Mouse (Mus musculus): ENCODE data around the gene Olfr679.
"Not testable (repeated sequence)": the region's sequence is repeated elsewhere in the genome, so short reads cannot be mapped to it uniquely, and the experiment has no call there.

The Olfr679 gene

GRCm38 (mm10) chr7:105080905-105081304 is at the start of gene Olfr679:
TSS of gene Olfr679 (plus strand) at chr7:105081205.
- in situ Hi-C loops (cut with MboI; ENCODE audit: low pct_unique_long_range_greater_than_20kb in 1 of 2, low sequenced_read_pairs in 2 of 2, unreplicated experiment in 1 of 2) = no loop called here

GRCm38 (mm10) chr7:105032398-105032797 is 48.6 kb upstream of the Olfr679 start, which contains the start of gene Olfr676:
TSS of gene Olfr676 (plus strand) at chr7:105032698.
- in situ Hi-C loops (cut with MboI; ENCODE audit: low pct_unique_long_range_greater_than_20kb in 1 of 2, low sequenced_read_pairs in 2 of 2, unreplicated experiment in 1 of 2) = no loop called here

GRCm38 (mm10) chr7:105033836-105034235 is 47.2 kb upstream of the Olfr679 start:
- in situ Hi-C loops (cut with MboI; ENCODE audit: low pct_unique_long_range_greater_than_20kb in 1 of 2, low sequenced_read_pairs in 2 of 2, unreplicated experiment in 1 of 2) = not testable (repeated sequence)

- in situ Hi-C loops (cut with MboI; ENCODE audit: low pct_unique_long_range_greater_than_20kb in 1 of 2, low sequenced_read_pairs in 2 of 2, unreplicated experiment in 1 of 2) = no loop called here
Observed at GRCm38 (mm10) chr7:105058951-105059350, 22.1 kb upstream of the Olfr679 start.

GRCm38 (mm10) chr7:105064175-105064574 is 16.8 kb upstream of the Olfr679 start, which contains the start of gene Olfr678:
TSS of gene Olfr678 (plus strand) at chr7:105064475.
- in situ Hi-C loops (cut with MboI; ENCODE audit: low pct_unique_long_range_greater_than_20kb in 1 of 2, low sequenced_read_pairs in 2 of 2, unreplicated experiment in 1 of 2) = no loop called here

- in situ Hi-C loops (cut with MboI; ENCODE audit: low pct_unique_long_range_greater_than_20kb in 1 of 2, low sequenced_read_pairs in 2 of 2, unreplicated experiment in 1 of 2) = not testable (repeated sequence)
Observed at GRCm38 (mm10) chr7:105092717-105093116, 11.7 kb downstream of the Olfr679 start, which contains the start of gene Olfr680-ps1. TSS of gene Olfr680-ps1 (minus strand) at chr7:105092817.

GRCm38 (mm10) chr7:105116536-105116935 is 35.5 kb downstream of the Olfr679 start, which contains the start of gene Olfr681:
TSS of gene Olfr681 (plus strand) at chr7:105116836.
- in situ Hi-C loops (cut with MboI; ENCODE audit: low pct_unique_long_range_greater_than_20kb in 1 of 2, low sequenced_read_pairs in 2 of 2, unreplicated experiment in 1 of 2) = no loop called here

Measured in mouse embryonic stem cell (cell line).